Mouse (Mus musculus) cerebellum, adult (tissue): ENCODE measurements around the gene Samd4.
A peak's percentile ranks its signal among the peaks of the same experiment; 100 is the strongest.

Source experiments
- ATAC-seq: cut with Nextera tagmentation; 2 replicates; pipeline ENCODE4 v1.9.2; 2017; ENCODE audit warnings: mild to moderate bottlenecking, moderate library complexity, mixed read lengths; ENCODE audit not compliant: insufficient number of reproducible peaks, low FRiP score, low TSS enrichment

The Samd4 gene

DNA sequence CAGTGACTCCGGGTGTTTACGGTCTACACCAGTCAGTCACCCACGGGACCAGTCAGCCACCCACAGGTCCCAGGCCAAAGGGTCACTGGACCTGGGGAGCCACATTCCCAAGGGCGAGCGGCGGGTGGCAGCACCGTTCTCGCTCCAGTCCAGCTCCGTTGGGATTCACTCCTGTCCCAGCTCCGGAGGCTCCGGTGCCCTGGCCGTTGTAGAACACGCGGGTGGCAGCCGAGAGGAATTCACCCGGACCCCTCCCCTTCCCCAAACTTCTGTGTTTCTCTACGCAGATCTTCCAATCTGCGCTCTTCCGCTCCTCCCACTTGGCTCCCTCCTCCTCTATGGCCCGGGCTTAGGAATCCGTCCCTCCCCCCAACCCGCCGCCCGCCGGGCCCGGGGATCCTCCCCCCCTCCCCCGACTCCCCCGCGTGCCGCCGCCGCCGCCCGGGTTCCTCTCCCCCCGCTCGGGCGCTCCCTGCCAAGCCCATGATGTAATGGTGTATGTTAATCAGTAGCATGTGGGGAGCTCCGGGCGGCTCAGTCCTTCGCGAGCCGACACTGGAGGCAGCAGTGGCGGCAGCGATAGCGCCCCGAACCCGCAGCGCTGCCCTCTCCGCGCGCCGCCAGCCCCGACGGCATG, at the start of gene Samd4:
Samd4 (plus strand) TSS at position 424 of the 637 bp plus-strand sequence.
- peak; percentile 28 for ATAC-seq

- ATAC-seq, result no peak
Measured at GRCm38 (mm10) chr14:46839326-46839725, 43.3 kb upstream of the Samd4 start.

DNA sequence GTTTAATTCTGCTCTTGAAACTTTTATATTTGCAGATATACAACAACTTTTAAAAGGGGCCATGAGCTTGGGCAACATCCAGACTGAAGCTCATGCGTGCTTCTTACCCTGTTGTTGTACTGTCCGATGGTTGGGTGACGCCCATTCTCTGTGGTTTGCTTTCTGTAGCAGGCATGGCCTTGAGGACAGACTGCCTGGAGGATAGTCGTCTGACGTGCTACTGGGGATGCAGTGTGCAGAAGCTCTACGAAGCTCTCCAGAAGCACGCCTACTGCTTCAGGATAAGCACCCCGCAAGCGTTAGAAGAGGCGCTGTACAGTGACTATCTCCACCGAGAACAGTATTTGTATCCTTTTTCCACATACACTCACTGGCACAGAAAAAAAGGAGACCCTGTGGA, 36.9 kb upstream of the Samd4 start:
- no peak for ATAC-seq

GRCm38 (mm10) chr14:46848063-46848590, 34.5 kb upstream of the Samd4 start:
- ATAC-seq, result no peak

GRCm38 (mm10) chr14:46848736-46849135, 33.9 kb upstream of the Samd4 start:
- ATAC-seq, result no peak

DNA sequence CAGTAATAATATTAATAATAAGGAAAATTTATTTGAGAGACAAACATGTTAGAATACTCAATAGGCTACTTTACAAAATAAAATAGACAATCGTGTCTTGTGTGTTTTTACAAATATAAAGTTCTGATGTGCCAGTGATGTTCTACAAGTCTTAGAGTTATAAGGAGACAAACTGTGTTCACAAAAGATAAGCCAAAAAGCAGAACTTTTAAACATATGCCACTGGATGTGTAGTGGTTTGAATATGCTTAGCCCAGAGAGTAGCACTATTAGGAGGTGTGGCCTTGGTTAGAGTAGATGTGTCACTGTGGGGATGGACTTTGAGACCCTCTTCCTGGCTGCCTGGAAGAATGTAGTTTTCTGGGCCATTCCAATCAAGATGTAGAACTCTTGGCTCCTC, 32.9 kb upstream of the Samd4 start:
- no peak for ATAC-seq

- ATAC-seq, result no peak
Measured at GRCm38 (mm10) chr14:46853677-46854076, 29.0 kb upstream of the Samd4 start.

- no peak for ATAC-seq
Measured at GRCm38 (mm10) chr14:46862922-46863321, 19.7 kb upstream of the Samd4 start.

DNA sequence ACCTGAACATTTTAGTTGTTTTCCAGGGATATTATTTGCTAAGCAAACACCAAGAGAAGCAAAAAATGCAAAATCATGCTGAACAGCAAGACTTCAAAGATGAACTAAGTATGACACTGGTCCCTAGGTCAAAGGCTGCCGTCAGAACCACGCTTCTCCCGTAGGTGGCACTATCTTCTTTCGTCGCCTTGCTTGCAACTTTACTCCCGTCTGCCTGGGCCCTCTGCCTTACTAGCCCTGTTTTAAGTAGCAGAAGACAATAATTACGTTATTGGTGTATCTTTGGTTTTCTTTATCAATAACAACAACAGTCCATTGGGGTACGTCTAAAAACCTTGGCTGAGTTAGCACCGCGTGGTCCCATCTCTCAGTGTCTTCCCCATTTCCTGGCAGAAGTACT, 1.7 kb upstream of the Samd4 start:
- ATAC-seq, result no peak

GRCm38 (mm10) chr14:46881581-46882430, 848 bp upstream of the Samd4 start:
- peak; percentile 14 for ATAC-seq

DNA sequence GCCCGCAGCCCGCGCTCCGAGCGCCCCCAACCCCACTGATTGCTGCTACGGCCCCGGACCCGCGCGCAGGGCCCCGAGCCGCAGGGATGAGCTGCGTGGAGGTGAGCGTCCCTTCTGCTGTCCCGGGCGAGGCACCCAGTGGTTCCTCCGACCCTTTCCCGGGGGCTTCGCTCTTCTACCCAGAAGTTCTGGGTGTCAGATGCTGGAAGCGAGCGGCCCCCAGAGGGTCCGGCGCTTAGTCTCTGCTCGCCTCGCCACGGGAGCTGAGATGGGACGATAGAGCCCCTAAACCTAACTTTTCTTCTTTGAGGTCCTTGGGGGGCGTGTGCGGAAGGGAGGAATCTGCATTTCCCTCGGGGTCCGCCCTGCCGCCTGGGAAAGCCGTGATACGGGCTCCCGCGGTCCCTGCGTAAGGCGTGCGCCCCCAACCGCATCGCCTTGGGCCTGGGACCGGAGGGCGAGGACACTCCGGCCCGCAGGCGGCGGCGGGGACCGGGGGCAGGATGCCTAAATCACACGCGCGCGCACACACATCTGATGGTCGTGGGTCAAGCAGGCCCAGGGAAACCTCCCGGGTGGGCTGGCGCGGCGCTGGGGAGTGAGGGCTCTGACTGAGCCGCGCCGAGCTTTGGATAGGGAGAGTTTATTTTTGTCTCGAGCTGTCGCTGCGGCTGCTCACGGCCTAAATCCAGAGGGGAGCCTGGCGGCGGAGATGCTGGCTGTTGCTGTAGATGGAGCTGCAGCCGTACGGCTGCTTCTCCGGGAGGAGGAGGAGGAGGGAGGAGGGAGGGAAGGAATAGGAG, 615 bp downstream of the Samd4 start:
- ATAC-seq, result peak; percentile 37; the same call in 1 of the 2 replicates

- ATAC-seq, result no peak
Measured at GRCm38 (mm10) chr14:46883871-46884441, 1.3 kb downstream of the Samd4 start.

GRCm38 (mm10) chr14:46884701-46885428, 2.2 kb downstream of the Samd4 start:
- peak; percentile 9; the same call in 1 of the 2 replicates for ATAC-seq

DNA sequence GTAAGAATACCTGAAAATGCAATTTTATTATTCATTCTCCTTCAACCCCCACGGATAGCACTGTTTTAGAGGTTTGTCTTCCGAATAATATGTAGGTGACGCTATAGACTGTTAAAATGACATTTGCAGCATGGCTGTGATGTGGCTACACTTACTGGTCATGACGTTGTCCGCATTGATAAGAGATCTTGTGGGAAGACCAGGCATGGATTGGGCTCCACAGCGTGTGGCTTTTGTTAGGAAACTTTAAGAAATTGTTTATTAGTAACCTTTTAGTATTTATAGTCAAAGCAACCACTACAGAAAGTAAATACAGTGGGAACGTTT, 2.7 kb downstream of the Samd4 start:
- ATAC-seq, result no peak

DNA sequence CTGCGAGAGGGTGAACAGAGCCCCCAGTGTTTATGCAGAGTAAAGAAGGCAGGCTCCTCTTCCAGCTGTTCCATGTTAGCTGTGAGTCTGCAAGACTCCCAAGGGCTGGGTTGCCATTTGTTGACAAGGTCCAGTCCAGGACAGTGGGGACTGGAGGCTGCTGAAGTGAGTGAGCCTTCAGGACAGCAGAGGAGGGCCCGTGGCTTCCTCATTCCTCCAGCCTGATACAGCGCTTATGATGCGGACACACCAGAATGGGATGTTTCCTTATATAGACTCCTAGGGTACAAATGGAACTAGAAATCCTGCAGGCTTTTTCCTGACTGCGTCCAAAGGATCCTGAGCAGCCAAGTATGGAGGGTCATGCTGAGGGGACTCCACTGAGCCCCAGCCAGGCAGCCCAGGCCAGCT, 3.2 kb downstream of the Samd4 start:
- ATAC-seq, result no peak

DNA sequence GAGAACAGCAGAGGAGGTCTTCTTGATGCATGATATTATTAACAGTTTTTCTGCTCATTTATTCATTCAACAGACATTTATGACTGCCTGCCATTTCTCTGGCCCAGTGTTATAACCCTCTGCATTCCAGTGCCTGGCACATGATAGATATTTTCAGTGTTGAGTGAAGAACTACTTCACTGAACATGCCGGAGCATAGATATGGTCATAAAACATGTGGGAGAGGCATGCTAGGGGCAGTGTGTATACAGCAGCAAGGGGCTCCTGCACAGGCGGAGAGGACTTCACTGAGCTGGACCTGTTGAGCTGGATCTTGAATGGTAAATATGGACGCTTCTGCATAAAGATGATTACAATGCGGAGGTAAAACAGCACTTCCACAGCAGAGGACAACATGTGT, 6.4 kb downstream of the Samd4 start:
- ATAC-seq, result no peak

- ATAC-seq, result no peak
Measured at GRCm38 (mm10) chr14:46893961-46894360, 11.3 kb downstream of the Samd4 start.

DNA sequence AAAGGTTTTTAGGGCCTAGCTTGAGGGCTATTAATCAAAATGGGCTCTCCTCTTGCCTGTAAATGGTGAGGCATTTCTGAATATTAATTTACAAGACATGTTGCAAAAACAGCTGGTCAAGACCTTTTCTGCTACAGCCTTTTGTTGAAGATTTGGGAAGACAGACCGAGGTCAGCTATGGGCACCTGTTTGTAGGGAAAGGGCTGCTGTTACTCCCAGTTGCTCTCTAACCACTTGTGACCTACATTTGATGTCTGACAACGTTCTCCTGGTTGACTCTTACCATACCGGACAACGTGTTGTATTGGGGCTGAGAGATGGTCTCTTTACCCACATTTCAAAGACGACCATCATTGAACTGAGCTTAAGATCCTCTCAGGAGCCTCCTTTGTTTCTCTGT, 15.3 kb downstream of the Samd4 start:
- ATAC-seq, result no peak

DNA sequence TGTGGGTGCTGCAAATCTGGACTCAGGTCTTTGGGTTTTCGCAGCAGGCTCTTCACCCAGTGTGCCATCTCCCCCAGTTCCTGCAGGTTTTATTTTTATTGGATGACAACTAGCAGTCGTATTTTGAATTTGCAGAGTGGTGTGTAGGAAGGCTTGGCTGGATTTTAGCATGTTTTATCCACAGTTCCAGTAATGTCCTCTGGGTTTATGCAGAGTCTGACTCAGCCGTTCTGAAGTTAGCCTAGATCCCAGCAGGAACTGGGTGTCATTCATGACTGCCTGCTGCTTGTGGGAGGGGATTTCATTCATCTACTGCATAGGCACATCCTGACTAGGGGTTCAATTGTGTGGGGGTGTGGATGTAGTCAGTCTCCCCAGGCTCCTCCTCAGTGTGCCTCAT, 16.0 kb downstream of the Samd4 start:
- no peak for ATAC-seq
